Mouse (Mus musculus): Measurements from ENCODE around the gene Homez.
A peak's percentile ranks its signal among the peaks of the same experiment; 100 is the strongest.

The Homez gene

DNA sequence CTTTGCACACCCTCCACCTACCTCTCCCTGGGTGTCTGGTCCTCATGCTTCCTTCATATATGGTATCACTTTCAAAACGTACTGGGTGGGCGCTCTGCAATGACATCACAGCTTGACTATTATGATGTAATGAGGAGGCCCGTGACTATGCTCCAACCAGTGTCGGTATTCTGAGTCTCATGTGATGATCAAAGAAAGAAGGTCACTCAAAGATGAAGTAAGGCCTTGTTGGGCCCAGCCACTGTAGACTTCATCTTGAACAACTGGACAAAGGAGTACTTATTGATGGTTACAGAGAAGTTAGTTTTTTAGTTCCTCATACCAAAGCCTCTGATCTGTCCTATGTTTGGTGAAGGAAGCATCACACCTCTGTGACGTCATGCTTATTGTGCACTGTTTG, at the start of gene Homez:
Gene Homez (minus strand): TSS at position 101 of the 400 bp plus-strand sequence.
- no peak for ATAC-seq (ENCODE audit: low TSS enrichment)

GRCm38 (mm10) chr14:54920076-54920685, 49.4 kb upstream of the Homez start:
- ATAC-seq (ENCODE audit: low TSS enrichment): no peak

GRCm38 (mm10) chr14:54913343-54913742, 42.6 kb upstream of the Homez start:
- ATAC-seq (ENCODE audit: low TSS enrichment): peak; percentile 21

GRCm38 (mm10) chr14:54912886-54913285, 42.1 kb upstream of the Homez start, which contains the start of gene Slc22a17:
Gene Slc22a17 (minus strand): TSS chr14:54913132.
- peak; percentile 92 for ATAC-seq (ENCODE audit: low TSS enrichment)

DNA sequence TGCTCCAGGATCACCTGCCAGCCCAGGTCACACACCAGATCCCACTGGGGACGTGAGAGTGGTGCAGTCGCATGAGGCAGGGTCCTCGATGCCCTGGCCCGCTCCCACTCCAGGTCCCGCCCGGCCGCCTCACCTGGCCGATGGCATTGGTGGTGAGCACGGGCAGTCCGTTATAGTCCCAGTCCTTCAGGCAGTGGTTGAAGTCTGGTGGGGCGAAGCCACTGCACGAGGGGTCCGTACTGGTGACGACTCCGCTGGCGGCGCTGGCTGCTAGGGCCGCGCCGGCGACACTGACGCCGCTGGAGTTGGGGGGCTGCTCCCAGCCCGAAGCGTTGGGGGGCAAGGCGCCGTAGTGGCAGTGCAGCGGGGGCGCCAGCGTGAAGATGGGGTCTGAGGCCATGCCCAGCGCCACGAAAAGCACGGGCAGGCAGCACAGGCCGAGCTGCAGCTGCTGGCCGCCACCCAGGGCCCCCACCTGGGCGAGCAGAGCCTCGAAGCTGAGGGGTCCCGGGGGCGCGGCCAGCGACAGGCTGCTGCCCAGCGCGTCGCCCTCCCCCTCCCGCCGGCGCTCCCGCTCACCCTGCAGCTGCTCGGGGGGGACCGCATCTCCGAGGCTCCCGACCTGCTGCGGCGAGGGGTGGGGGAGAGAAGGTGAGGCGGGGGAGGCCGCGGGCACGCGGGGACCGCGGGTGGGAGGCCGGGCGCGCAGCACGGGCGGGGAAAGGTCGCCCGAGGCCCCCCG, 41.5 kb upstream of the Homez start:
- ATAC-seq (ENCODE audit: low TSS enrichment): peak; percentile 15; the same call in 1 of the 2 replicates

DNA sequence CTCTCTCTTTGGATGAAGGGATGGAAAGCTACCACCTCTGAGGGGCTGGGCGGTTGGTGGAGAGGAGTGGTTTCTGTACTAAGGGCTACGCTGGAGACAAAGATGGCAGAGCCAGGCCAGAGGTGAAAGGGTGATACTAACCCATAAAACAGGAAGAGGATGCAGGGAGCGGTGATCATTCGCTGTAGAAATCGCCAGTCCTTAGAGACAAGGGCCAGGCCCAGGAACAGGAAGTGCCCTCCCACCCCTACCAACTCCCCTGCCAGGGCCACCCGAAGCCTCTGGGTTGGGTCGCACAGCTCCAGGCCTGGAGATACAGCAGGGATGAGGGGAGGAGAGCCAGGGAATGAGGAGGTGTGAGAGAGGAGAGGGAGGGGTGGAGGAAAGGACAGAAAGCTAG, 37.9 kb upstream of the Homez start:
- ATAC-seq (ENCODE audit: low TSS enrichment): no peak

DNA sequence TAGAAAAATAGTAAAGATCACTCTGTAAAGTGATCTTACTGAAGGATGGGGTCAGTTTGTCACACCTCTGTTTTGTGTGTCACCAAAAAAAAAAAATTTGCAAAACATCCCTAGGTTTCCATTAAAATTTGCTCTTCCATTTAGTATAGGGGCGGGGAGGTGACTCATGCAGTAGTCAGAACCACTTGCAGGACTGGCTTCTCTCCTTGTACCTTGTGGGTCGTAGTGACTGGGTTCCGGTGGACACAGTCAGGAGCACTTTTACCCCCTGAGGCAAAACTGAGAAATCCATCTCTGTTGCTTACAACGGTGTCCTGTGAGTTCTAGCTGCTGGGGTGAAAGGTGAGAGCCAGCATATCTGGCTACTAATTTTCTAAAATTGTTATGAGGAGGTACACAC, 32.9 kb upstream of the Homez start:
- no peak for ATAC-seq (ENCODE audit: low TSS enrichment)

GRCm38 (mm10) chr14:54900383-54900782, 29.6 kb upstream of the Homez start:
- ATAC-seq (ENCODE audit: low TSS enrichment): peak; percentile 66

- ATAC-seq (ENCODE audit: low TSS enrichment): no peak
Observed at GRCm38 (mm10) chr14:54897445-54897844, 26.7 kb upstream of the Homez start.

DNA sequence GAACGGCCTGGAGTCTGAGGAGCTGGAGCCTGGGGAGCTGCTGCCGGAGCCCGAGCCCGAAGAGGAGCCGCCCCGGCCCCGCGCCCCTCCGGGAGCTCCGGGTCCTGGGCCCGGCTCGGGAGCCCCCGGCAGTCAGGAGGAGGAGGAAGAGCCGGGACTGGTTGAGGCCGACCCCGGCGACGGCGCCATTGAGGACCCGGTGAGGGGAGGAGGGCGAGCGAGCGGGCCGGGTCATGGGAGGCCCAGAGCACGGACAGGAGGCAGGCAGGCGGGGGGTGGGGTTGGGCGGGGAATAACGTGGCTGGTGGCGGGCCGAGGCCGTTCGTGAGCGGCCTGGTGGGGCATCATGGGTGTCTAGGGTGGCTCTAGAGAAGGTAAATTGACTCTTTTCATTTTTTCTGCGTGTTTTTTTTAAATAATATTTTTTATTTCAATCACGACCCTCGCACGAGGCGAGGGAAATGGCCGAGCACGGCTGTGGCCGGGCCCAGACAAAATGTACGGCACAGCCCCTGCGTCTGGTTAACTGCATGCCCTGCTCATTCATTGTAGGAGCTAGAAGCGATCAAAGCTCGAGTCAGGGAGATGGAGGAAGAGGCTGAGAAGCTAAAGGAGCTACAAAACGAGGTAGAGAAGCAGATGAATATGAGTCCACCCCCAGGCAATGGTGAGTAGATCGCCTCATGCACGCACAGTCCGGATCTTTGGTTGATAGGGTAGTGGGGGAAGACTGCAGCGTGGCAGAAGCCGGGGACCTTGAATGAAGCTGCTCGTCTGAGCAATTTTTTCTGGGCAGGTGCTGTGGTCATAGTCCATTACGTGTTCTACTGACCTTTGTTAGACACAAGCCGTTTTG, 23.8 kb upstream of the Homez start:
- ATAC-seq (ENCODE audit: low TSS enrichment): peak; percentile 3; the same call in 1 of the 2 replicates

GRCm38 (mm10) chr14:54893651-54894181, 23.0 kb upstream of the Homez start:
- peak; percentile 95 for ATAC-seq (ENCODE audit: low TSS enrichment)

GRCm38 (mm10) chr14:54892200-54892599, 21.4 kb upstream of the Homez start, which contains the start of gene Pabpn1:
Gene Pabpn1 (plus strand): TSS chr14:54892500.
- ATAC-seq (ENCODE audit: low TSS enrichment): no peak

DNA sequence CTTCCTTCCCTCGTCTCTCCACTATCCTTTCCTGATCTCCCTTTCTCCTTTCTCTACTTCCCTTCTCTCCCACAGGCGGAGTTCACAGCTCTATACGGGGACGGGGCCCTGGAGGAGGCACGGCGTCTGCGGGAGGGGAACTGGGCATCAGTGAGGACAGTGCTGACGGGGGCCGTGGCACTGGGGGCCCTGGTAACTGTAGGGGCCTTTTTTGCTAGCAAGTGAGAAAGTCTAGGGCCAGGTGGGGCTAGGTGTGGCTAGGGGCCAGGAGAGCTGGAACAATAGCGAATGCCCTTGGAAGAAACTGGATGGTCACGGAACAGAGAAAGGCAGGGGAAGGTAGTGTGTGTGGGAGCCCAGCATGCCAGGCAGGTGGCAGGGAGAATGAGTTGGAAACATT, 14.5 kb upstream of the Homez start:
- no peak for ATAC-seq (ENCODE audit: low TSS enrichment)

GRCm38 (mm10) chr14:54884022-54884712, 13.4 kb upstream of the Homez start:
- no peak for ATAC-seq (ENCODE audit: low TSS enrichment)

DNA sequence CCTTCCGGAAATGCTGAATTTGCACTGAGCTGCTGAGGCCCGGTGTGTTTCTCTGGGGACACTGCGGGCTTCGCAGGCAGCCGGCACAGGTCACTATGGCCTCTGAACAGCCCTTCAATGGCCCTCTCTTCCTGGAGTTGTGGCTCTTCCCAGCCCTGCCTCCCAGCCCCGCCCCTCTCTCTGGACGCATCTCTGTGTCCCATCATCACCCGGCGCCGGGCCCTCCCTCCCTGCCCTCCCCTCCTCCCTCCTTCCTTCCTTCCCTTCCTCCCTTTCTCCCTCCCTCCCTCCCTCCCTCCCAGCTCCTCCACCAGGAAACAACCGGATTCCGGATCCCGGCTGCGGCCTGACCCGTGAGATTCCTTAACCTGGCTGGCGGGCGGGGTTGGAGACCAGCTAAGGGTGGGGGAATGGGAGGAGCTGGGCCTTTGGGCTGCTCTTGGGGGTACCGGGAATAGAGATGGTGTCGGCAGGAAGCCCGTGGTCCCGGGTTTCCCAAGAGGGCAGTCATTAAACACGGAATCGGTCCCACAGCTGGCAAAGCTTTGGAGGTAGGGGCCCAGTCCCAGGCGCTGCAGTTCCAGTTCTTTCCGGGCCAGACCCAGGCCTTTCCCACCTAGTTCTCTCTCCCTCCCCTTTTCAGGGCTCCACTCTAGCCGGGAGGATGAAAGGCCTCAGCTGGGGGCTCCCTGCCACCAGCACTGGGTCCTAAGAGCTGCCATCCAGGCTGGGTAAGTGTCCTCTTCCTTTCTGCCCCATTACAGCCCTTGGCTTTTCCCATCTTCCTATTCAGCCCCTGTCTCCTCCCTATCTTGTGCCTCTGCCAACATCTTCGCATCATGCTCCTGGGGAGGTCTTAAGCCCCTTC, 12.6 kb upstream of the Homez start, which contains the start of the genes Bcl2l2 and Gm20521:
Gene Bcl2l2 (plus strand): TSS at position 224 of the 868 bp plus-strand sequence.
Gene Gm20521 (plus strand): TSS at position 288 of the 868 bp plus-strand sequence.
- peak; percentile 81 for ATAC-seq (ENCODE audit: low TSS enrichment)

- ATAC-seq (ENCODE audit: low TSS enrichment): peak; percentile 76
Observed at GRCm38 (mm10) chr14:54877048-54877715, 6.4 kb upstream of the Homez start, which contains the start of gene Ppp1r3e. Gene Ppp1r3e (minus strand): TSS chr14:54877550.

GRCm38 (mm10) chr14:54876539-54877047, 5.8 kb upstream of the Homez start:
- peak; percentile 84 for ATAC-seq (ENCODE audit: low TSS enrichment)

- peak; percentile 64 for ATAC-seq (ENCODE audit: low TSS enrichment)
Observed at GRCm38 (mm10) chr14:54875844-54876538, 5.2 kb upstream of the Homez start.

- no peak for ATAC-seq (ENCODE audit: low TSS enrichment)
Observed at GRCm38 (mm10) chr14:54874165-54874564, 3.4 kb upstream of the Homez start.

Data from frontal cortex, adult (tissue).